Mouse (Mus musculus): ENCODE results near the gene Trank1. TPM values are rescaled to one million over a fixed set of nuclear protein-coding genes. Genes with fewer than 3 reads are reported as not detected.

The Trank1 gene
- polyA plus RNA-seq, 1 experiment from 2014 or later, result 0.10 TPM

DNA sequence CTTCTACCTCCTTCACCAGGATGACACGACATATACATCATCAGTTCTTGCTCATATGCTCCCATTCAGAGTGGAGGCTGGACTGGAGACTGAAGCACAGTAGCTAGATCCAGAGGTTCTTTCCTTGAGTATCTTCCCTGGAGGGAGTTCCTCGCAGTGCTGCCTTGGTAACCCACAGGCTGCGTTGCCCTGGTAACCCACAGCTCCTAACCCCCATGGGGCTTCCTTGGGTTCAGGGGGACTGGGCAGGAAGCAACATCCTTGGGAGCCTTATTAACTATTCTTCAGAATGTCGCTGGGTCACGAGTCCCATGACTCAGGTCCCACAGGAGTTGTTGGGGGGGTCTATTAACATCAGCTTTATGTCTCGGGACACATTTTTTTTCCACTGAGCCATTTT is 113.6 kb downstream of the Trank1 start:
- no peak for ATAC-seq (ENCODE audit: insufficient number of reproducible peaks, insufficient read depth, low FRiP score, low TSS enrichment, low read depth)
- Histone ChIP-seq H3K4me1 (replicated peaks) (no peaks in the 10 kb centered on the region), H3K9ac (replicated peaks) (no peak overlapping the region), H3K36me3 (no peaks in the 10 kb centered on the region), H3K4me2 (no peak overlapping the region), H3K4me3 (replicated peaks) (no peak overlapping the region), H3K9me3 (no peaks in the 10 kb centered on the region), H3K27me3 (no peaks in the 10 kb centered on the region), H3K27ac (no peak overlapping the region)
- 74% methylated on average over 6 of the region's 6 CpGs for WGBS

DNA sequence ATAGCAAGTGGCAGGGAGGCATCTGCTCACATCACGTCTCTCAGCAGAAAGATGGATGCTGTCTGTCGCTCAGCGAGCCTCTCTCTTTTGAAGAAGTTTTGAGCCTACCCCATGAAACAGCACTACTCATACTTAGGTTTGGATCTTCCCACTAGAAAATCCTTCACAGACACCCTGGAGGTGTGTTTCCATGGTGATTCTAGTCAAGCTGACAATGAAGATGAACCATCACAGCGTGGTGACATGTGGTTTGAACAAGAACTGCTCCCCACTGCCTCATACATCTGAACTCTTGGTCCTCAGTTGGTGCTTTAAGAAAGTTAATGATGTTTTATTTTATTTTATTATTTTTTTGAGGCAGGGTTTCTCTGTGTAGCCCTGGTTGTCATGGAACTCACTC is 114.4 kb downstream of the Trank1 start:
- H3K27ac ChIP-seq, result no peak overlapping the region
- H3K27me3 ChIP-seq, result no peaks in the 10 kb centered on the region
- H3K9ac ChIP-seq (replicated peaks), result no peak overlapping the region
- no peak overlapping the region for H3K4me2 ChIP-seq
- no peaks in the 10 kb centered on the region for H3K36me3 ChIP-seq
- H3K9me3 ChIP-seq, result no peaks in the 10 kb centered on the region
- no peak for ATAC-seq (ENCODE audit: insufficient number of reproducible peaks, insufficient read depth, low FRiP score, low TSS enrichment, low read depth)
- H3K4me3 ChIP-seq (replicated peaks), result no peak overlapping the region
- 85% methylated on average over 4 of the region's 4 CpGs for WGBS
- no peaks in the 10 kb centered on the region for H3K4me1 ChIP-seq (replicated peaks)

DNA sequence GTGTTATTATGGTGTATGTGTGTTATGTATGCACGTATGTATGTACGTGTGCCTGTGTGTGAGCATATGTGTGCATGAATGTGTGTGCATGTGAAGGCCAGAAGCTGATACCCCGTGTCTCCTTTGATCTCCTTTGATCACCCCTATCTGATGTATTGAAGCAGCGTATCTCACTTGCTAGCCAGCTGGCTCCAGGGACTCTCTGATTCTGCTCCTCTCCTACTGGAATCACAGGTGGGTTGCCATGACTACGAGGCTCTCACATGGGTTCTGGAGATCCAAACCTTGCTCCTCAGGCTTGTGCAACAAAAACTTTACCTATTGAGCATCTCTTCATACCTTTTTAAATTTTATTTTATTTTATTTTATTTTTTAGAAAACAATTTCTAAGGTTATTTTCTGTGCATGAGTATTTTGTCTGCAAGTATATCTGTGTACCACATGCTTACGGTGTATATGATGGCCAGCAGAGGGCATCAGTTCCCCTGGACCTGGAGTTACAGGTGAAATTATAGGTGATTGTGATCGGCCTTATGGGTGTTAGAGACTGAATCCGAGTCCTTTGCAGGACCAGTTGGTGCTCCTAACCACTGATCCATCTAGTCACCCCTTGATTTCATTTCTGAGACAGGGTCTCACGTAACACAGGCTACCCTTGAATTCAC is 116.5 kb downstream of the Trank1 start:
- H3K4me2 ChIP-seq, result no peak overlapping the region
- no peak overlapping the region for H3K4me3 ChIP-seq (replicated peaks)
- no peaks in the 10 kb centered on the region for H3K9me3 ChIP-seq
- H3K4me1 ChIP-seq (replicated peaks), result no peaks in the 10 kb centered on the region
- no peak overlapping the region for H3K27ac ChIP-seq
- no peak for ATAC-seq (ENCODE audit: insufficient number of reproducible peaks, insufficient read depth, low FRiP score, low TSS enrichment, low read depth)
- no peaks in the 10 kb centered on the region for H3K36me3 ChIP-seq
- no peaks in the 10 kb centered on the region for H3K27me3 ChIP-seq
- WGBS, result 84% methylated on average over 9 of the region's 9 CpGs
- no peak overlapping the region for H3K9ac ChIP-seq (replicated peaks)

DNA sequence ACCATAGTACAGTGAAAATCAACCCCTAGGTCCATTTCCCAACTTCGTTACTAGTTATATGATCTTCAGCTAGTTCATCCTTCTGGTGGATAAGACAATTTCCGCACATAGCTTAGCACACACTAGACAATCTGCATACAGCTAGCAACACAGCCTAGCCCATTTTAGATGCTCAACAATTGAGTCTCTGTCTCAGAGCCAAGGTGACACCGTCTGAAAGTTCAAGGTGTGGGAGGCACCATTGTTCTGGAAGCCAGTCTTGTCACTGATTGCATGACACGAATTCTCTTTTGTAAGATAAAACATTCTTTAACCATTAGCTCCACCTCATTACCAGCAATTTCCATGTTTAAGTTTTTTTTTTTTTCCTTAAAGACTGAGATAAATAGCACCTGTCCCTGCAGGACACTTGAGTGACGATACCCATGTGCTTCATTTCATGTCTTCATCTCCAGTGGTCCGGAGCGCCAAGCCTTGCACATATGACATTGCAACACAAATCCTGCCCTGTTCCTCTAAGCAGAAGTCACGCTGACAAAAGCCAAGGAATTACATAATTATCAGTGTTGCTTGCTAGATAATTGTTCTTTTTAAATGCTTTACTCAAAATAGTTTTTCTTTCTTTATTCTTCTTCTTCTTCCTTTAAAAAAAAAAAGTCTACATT is 117.3 kb downstream of the Trank1 start:
- no peak overlapping the region for H3K4me3 ChIP-seq (replicated peaks)
- no peak overlapping the region for H3K27ac ChIP-seq
- no peak overlapping the region for H3K4me2 ChIP-seq
- H3K9ac ChIP-seq (replicated peaks), result no peak overlapping the region
- H3K9me3 ChIP-seq, result no peaks in the 10 kb centered on the region
- H3K36me3 ChIP-seq, result no peaks in the 10 kb centered on the region
- no peaks in the 10 kb centered on the region for H3K4me1 ChIP-seq (replicated peaks)
- no peaks in the 10 kb centered on the region for H3K27me3 ChIP-seq
- ATAC-seq (ENCODE audit: insufficient number of reproducible peaks, insufficient read depth, low FRiP score, low TSS enrichment, low read depth), result no peak
- WGBS, result 84% methylated on average over 8 of the region's 8 CpGs

DNA sequence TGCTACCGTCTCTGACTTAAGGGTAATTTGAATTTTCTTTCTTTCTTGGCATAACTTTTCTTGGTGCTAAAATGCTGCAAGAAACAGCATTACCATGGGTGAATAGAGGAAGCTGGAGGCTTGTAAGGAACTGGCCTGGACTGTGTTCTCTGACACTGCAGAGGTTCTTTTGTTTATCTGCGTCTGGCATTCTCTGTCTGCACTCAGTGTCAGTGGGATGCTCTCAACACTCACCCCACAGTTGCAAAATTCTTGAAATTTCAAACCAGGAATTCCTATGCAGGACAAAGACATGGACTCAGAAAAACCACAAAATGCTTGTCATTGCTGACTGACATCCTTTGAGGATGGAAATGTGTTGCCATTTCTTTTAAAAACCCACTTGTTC is 117.8 kb downstream of the Trank1 start:
- Histone ChIP-seq H3K9ac (replicated peaks) (no peak overlapping the region), H3K36me3 (no peaks in the 10 kb centered on the region), H3K27me3 (no peaks in the 10 kb centered on the region), H3K4me2 (no peak overlapping the region), H3K4me1 (replicated peaks) (no peaks in the 10 kb centered on the region), H3K27ac (no peak overlapping the region), H3K4me3 (replicated peaks) (no peak overlapping the region), H3K9me3 (no peaks in the 10 kb centered on the region)
- 63% methylated on average over 2 of the region's 2 CpGs for WGBS
- ATAC-seq (ENCODE audit: insufficient number of reproducible peaks, insufficient read depth, low FRiP score, low TSS enrichment, low read depth), result no peak

DNA sequence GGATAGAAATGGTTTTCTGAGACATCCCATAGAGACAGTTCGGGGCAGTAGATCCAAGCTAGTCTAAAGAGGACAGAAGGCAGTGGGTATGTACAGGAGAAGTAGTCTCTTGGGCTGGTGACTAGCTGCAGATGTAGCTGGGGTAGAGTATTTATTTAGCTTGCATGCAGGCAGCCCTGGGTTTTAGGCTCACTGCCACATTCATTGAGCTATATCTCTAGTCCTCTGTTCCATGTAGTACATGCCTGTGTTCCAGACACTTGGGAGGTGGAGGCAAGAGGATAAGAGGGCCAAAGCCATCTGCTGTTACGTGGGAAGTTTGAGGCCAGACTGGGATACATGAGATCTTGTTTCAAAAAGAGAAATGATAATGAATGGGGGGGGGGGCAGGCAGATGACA is 123.9 kb downstream of the Trank1 start:
- 84% methylated on average over 2 of the region's 2 CpGs for WGBS
- H3K4me1 ChIP-seq (replicated peaks), result 0 out of 2 replicates have a peak, but pooled peaks cover 2% of the 10 kb centered on the region
- no peak overlapping the region for H3K9ac ChIP-seq (replicated peaks)
- H3K27ac ChIP-seq, result no peak overlapping the region
- H3K27me3 ChIP-seq, result peaks cover 32% of the 10 kb centered on the region
- no peak for ATAC-seq (ENCODE audit: insufficient number of reproducible peaks, insufficient read depth, low FRiP score, low TSS enrichment, low read depth)
- H3K9me3 ChIP-seq, result no peaks in the 10 kb centered on the region
- no peaks in the 10 kb centered on the region for H3K36me3 ChIP-seq
- no peak overlapping the region for H3K4me3 ChIP-seq (replicated peaks)
- H3K4me2 ChIP-seq, result no peak overlapping the region

DNA sequence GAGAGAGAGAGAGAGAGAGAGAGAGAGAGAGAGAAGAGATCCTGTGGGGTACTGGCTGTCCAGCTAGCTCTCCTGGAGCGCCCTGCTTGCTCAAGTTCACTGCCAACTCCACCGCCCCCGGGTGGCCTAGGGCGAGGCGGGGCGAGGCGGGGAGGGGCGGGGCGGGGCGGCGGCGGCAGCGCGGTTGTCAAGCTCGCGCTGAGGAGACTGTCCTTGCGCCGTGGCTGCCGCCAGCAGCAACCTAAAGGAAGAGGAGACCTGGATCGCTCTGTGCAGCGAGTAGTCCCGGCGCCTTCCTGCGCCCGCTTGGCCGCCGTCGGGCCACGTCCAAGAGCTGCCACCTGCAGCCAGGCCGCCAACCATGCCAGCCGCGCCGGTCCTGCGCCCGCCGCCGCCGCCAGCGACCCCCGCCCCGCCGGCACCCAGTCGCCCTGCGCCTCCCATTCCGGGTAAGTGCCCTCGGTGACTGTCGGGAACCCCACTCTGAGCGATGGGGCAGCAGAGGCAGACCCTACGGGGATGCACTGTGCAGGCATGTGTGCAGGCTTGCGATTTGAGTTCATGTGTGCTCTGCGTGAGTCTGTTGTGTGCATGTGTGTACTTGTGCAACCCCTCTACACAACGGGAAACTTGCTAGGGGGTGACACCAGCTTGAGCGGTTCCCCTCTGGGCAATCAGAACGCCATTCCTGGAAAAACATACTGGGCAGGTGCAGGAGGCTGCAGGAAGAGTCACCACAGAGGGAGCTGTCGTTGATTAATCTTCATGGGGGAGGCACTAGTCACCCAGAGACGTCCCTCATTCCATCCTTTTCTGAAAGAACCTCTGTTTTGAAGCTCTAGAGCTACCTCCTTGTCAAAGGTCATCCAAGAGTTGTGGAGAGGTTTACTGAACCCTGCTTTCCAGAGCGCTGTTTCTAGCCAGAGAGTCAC is 127.6 kb downstream of the Trank1 start, which contains the start of gene Dclk3:
Dclk3 (plus strand) TSS at position 178 of the 932 bp plus-strand sequence.
- WGBS, result 3% methylated on average over 50 of the region's 57 CpGs
- Histone ChIP-seq H3K4me2 (peak within 1 kb of the TSS; percentile 76), H3K4me1 (replicated peaks) (0 out of 2 replicates have a peak, but pooled peaks cover 2% of the 10 kb centered on the region), H3K4me3 (replicated peaks) (peak within 1 kb of the TSS; percentile 48), H3K36me3 (no peaks in the 10 kb centered on the region), H3K9me3 (no peaks in the 10 kb centered on the region), H3K27ac (no peak within 1 kb of the TSS), H3K27me3 (peaks cover 39% of the 10 kb centered on the region), H3K9ac (replicated peaks) (peak within 1 kb of the TSS; percentile 56)
- peak; percentile 49; the same call in 1 of the 2 replicates for ATAC-seq (ENCODE audit: insufficient number of reproducible peaks, insufficient read depth, low FRiP score, low TSS enrichment, low read depth)

DNA sequence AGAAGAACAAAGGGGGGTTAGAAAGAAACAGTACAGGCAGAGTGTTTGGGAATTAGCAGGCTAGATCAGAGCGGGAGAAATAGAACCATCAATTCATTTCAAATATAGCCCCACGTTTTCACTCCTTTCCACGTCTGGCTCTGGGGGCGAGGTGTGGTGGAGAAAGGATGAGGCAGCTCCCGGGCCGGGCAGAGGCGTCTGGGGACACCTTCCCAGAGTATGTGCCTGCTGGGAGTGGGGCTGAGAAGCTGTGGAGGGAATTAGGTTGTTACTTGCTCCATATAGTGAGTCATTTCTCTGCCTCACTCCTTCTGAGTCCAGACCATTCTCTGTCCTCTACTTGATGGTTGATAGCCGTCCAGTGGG is 128.3 kb downstream of the Trank1 start:
- Histone ChIP-seq H3K4me2 (no peak overlapping the region), H3K9me3 (no peaks in the 10 kb centered on the region), H3K4me3 (replicated peaks) (no peak overlapping the region), H3K9ac (replicated peaks) (no peak overlapping the region), H3K27ac (no peak overlapping the region), H3K27me3 (peaks cover 39% of the 10 kb centered on the region), H3K4me1 (replicated peaks) (0 out of 2 replicates have a peak, but pooled peaks cover 2% of the 10 kb centered on the region), H3K36me3 (no peaks in the 10 kb centered on the region)
- no peak for ATAC-seq (ENCODE audit: insufficient number of reproducible peaks, insufficient read depth, low FRiP score, low TSS enrichment, low read depth)
- 50% methylated on average over 8 of the region's 8 CpGs for WGBS

DNA sequence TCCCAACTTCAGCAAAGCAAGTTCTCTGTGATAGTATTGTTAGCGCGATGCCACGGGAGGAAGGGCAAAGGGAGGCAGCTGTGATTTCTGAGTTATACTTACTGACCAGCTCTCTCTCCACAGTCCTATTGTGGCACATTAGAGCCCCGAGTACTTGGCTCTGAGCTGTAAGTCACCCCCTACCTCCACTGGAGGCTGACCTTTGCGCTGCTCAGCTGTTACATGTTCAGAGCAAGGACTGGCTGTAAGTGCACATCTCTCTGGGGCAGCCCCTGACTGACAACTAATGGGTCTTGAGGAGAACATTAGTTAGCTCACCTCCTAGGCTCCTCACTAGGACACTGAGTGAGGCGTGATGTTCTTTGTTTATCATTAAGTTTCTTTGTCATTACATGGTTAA is 128.9 kb downstream of the Trank1 start:
- Histone ChIP-seq H3K4me1 (replicated peaks) (0 out of 2 replicates have a peak, but pooled peaks cover 2% of the 10 kb centered on the region), H3K9me3 (no peaks in the 10 kb centered on the region), H3K36me3 (no peaks in the 10 kb centered on the region), H3K9ac (replicated peaks) (no peak overlapping the region), H3K27ac (no peak overlapping the region), H3K4me2 (no peak overlapping the region), H3K4me3 (replicated peaks) (no peak overlapping the region), H3K27me3 (peaks cover 39% of the 10 kb centered on the region)
- ATAC-seq (ENCODE audit: insufficient number of reproducible peaks, insufficient read depth, low FRiP score, low TSS enrichment, low read depth), result no peak
- 80% methylated on average over 6 of the region's 6 CpGs for WGBS

DNA sequence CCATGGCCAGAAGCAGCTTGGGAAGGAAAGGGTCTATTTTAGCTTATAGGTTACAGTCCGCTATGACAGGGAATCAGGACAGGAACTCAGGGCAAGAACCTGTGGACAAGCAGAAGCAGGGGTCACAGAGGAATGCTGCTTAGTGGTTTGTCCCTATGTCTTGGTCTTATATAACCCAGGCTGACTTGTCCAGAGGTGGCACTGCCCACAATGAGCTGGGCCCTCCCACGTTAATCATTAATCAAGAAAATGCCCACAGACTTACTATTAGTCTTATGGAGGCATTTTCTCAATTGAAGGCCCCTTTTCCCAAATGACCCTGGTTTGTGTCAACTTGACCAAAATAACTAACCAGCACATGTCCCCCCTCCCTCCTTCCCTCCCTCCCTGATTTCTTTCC is 129.6 kb downstream of the Trank1 start:
- Histone ChIP-seq H3K4me1 (replicated peaks) (0 out of 2 replicates have a peak, but pooled peaks cover 2% of the 10 kb centered on the region), H3K9me3 (no peaks in the 10 kb centered on the region), H3K27ac (no peak overlapping the region), H3K4me3 (replicated peaks) (no peak overlapping the region), H3K27me3 (peaks cover 39% of the 10 kb centered on the region), H3K9ac (replicated peaks) (no peak overlapping the region), H3K36me3 (no peaks in the 10 kb centered on the region), H3K4me2 (no peak overlapping the region)
- WGBS, result 79% methylated on average over 2 of the region's 2 CpGs
- ATAC-seq (ENCODE audit: insufficient number of reproducible peaks, insufficient read depth, low FRiP score, low TSS enrichment, low read depth), result no peak
